Mouse (Mus musculus) limb, embryonic 13.5 days (tissue): ENCODE data around the gene Il17c. TPM values are rescaled to one million over a fixed set of nuclear protein-coding genes. Genes with fewer than 3 reads are reported as not detected.

Source experiments
- ATAC-seq: fragments of 200-750 bp; cut with Nextera tagmentation; 2 replicates; pipeline ENCODE4 v1.8.0; 2017; ENCODE audit warnings: low read depth, moderate number of reproducible peaks, moderate TSS enrichment; ENCODE audit not compliant: low FRiP score
- H3K27ac ChIP-seq: fragments of 300-500 bp; sonication (generic); 2 replicates; pipeline ENCODE4 v1.5.1; 2015; ENCODE audit warnings: inconsistent platforms, mild to moderate bottlenecking, moderate library complexity
- H3K27me3 ChIP-seq: fragments of 300-500 bp; sonication (generic); 2 replicates; pipeline ENCODE4 v1.6.1; 2015; ENCODE audit warnings: mild to moderate bottlenecking, inconsistent platforms
- H3K36me3 ChIP-seq: fragments of 300-500 bp; sonication (generic); 2 replicates; pipeline ENCODE4 v1.6.1; 2015; ENCODE audit warnings: inconsistent platforms, mild to moderate bottlenecking, moderate library complexity
- H3K4me1 ChIP-seq: fragments of 300-500 bp; sonication (generic); 2 replicates; pipeline ENCODE4 v1.6.1; 2015; ENCODE audit warnings: inconsistent platforms
- H3K4me2 ChIP-seq: fragments of 300-500 bp; sonication (generic); replicated peaks from 2 replicates; pipeline ENCODE4 v1.6.1; 2015; ENCODE audit warnings: inconsistent platforms, mild to moderate bottlenecking, moderate library complexity
- H3K4me3 ChIP-seq: fragments of 300-500 bp; sonication (generic); 2 replicates; pipeline ENCODE4 v1.5.1; 2015; ENCODE audit warnings: moderate library complexity, mild to moderate bottlenecking, inconsistent platforms
- H3K9ac ChIP-seq: fragments of 300-500 bp; sonication (generic); 2 replicates; pipeline ENCODE4 v1.6.1; 2015; ENCODE audit warnings: mild to moderate bottlenecking, inconsistent platforms
- H3K9me3 ChIP-seq: fragments of 300-500 bp; sonication (generic); 2 replicates; pipeline ENCODE4 v1.6.1; 2016; ENCODE audit warnings: inconsistent platforms
- WGBS: fragments of 180-500 bp; shearing (Covaris S2); methylation state at CpG from one replicate; pipeline ENCODE4 v1.1.7; 2015; 5-methylcytosine and 5-hydroxymethylcytosine counted together
- polyA plus RNA-seq: library from polyadenylated mRNA; unstranded; fragments of >200 nt; fragmentation: Nextera tagmentation; extraction: Ambion mirVana; gene quantifications from 2 replicates; pipeline ENCODE4 v1.2.1, GENCODE M21; 2015

The Il17c gene
- polyA plus RNA-seq: not detected in 2 replicates

GRCm38 (mm10) chr8:122421376-122422070, at the start of gene Il17c:
Gene Il17c (plus strand): TSS chr8:122422020.
- no peaks in the 10 kb centered on the region for H3K4me1 ChIP-seq
- no peak within 1 kb of the TSS for H3K4me3 ChIP-seq
- no peak within 1 kb of the TSS for H3K9ac ChIP-seq
- no peak within 1 kb of the TSS for H3K4me2 ChIP-seq
- H3K27me3 ChIP-seq: no peaks in the 10 kb centered on the region
- no peak within 1 kb of the TSS for H3K27ac ChIP-seq
- peaks cover 49% of the 10 kb centered on the region for H3K36me3 ChIP-seq
- no peak for ATAC-seq
- 80% methylated on average over 14 of the region's 14 CpGs for WGBS
- no peaks in the 10 kb centered on the region for H3K9me3 ChIP-seq

- no peak overlapping the region for H3K27ac ChIP-seq
- ATAC-seq: no peak
- peak overlapping the region; percentile 68 for H3K4me2 ChIP-seq
- H3K9ac ChIP-seq: no peak overlapping the region
- H3K9me3 ChIP-seq: no peaks in the 10 kb centered on the region
- H3K36me3 ChIP-seq: peaks cover 15% of the 10 kb centered on the region
- H3K4me1 ChIP-seq: peaks cover 25% of the 10 kb centered on the region
- H3K4me3 ChIP-seq: no peak overlapping the region; the same call in 1 of the 2 replicates
- 93% methylated on average over 7 of the region's 7 CpGs for WGBS
- H3K27me3 ChIP-seq: no peaks in the 10 kb centered on the region
Measured at GRCm38 (mm10) chr8:122375320-122375719, 46.5 kb upstream of the Il17c start.

- no peaks in the 10 kb centered on the region for H3K9me3 ChIP-seq
- H3K4me2 ChIP-seq: peak overlapping the region; percentile 68
- no peak for ATAC-seq
- WGBS: 23% methylated on average over 13 of the region's 13 CpGs
- H3K27me3 ChIP-seq: no peaks in the 10 kb centered on the region
- peak overlapping the region; percentile 93 for H3K4me3 ChIP-seq
- H3K9ac ChIP-seq: peak overlapping the region; percentile 59
- peaks cover 25% of the 10 kb centered on the region for H3K4me1 ChIP-seq
- no peak overlapping the region for H3K27ac ChIP-seq
- peaks cover 19% of the 10 kb centered on the region for H3K36me3 ChIP-seq
Measured at GRCm38 (mm10) chr8:122375751-122376364, 46.0 kb upstream of the Il17c start.

GRCm38 (mm10) chr8:122376365-122377231, 45.2 kb upstream of the Il17c start, which contains the start of gene Zc3h18:
Gene Zc3h18 (plus strand): TSS chr8:122376609.
- H3K4me2 ChIP-seq: peak within 1 kb of the TSS; percentile 90
- peaks cover 25% of the 10 kb centered on the region for H3K4me1 ChIP-seq
- WGBS: under 1% methylated on average over 93 of the region's 107 CpGs
- no peaks in the 10 kb centered on the region for H3K27me3 ChIP-seq
- H3K4me3 ChIP-seq: peak within 1 kb of the TSS; percentile 93
- no peaks in the 10 kb centered on the region for H3K9me3 ChIP-seq
- H3K36me3 ChIP-seq: peaks cover 25% of the 10 kb centered on the region
- ATAC-seq: peak; percentile 95
- peak within 1 kb of the TSS; percentile 90 for H3K9ac ChIP-seq
- peak within 1 kb of the TSS; percentile 94 for H3K27ac ChIP-seq

- peaks cover 81% of the 10 kb centered on the region for H3K36me3 ChIP-seq
- H3K4me1 ChIP-seq: peaks cover 6% of the 10 kb centered on the region
- no peaks in the 10 kb centered on the region for H3K27me3 ChIP-seq
- 90% methylated on average over 4 of the region's 4 CpGs for WGBS
- no peak overlapping the region for H3K4me2 ChIP-seq
- no peaks in the 10 kb centered on the region for H3K9me3 ChIP-seq
- no peak overlapping the region for H3K27ac ChIP-seq
- H3K4me3 ChIP-seq: no peak overlapping the region
- no peak overlapping the region for H3K9ac ChIP-seq
- no peak for ATAC-seq
Measured at GRCm38 (mm10) chr8:122383039-122383438, 38.8 kb upstream of the Il17c start.

- 85% methylated on average over 3 of the region's 3 CpGs for WGBS
- no peaks in the 10 kb centered on the region for H3K9me3 ChIP-seq
- no peaks in the 10 kb centered on the region for H3K4me1 ChIP-seq
- H3K36me3 ChIP-seq: peaks cover 92% of the 10 kb centered on the region
- H3K9ac ChIP-seq: no peak overlapping the region
- no peak overlapping the region for H3K4me3 ChIP-seq
- H3K4me2 ChIP-seq: no peak overlapping the region
- H3K27ac ChIP-seq: no peak overlapping the region
- no peaks in the 10 kb centered on the region for H3K27me3 ChIP-seq
- no peak for ATAC-seq
Measured at GRCm38 (mm10) chr8:122389357-122389756, 32.5 kb upstream of the Il17c start.

GRCm38 (mm10) chr8:122390758-122391157, 31.1 kb upstream of the Il17c start:
- H3K4me1 ChIP-seq: no peaks in the 10 kb centered on the region
- H3K27ac ChIP-seq: no peak overlapping the region
- H3K9ac ChIP-seq: no peak overlapping the region
- H3K4me2 ChIP-seq: no peak overlapping the region
- H3K9me3 ChIP-seq: no peaks in the 10 kb centered on the region
- 84% methylated on average over 3 of the region's 3 CpGs for WGBS
- ATAC-seq: no peak
- peaks cover 88% of the 10 kb centered on the region for H3K36me3 ChIP-seq
- H3K4me3 ChIP-seq: no peak overlapping the region
- H3K27me3 ChIP-seq: no peaks in the 10 kb centered on the region

- no peak for ATAC-seq
- Histone ChIP-seq H3K4me3 (no peak overlapping the region), H3K27me3 (no peaks in the 10 kb centered on the region), H3K4me1 (no peaks in the 10 kb centered on the region), H3K9me3 (no peaks in the 10 kb centered on the region), H3K9ac (no peak overlapping the region), H3K4me2 (no peak overlapping the region), H3K36me3 (peaks cover 78% of the 10 kb centered on the region), H3K27ac (no peak overlapping the region)
Measured at GRCm38 (mm10) chr8:122393717-122394116, 28.1 kb upstream of the Il17c start.

GRCm38 (mm10) chr8:122395291-122395690, 26.5 kb upstream of the Il17c start:
- WGBS: 86% methylated on average over 6 of the region's 6 CpGs
- H3K27me3 ChIP-seq: no peaks in the 10 kb centered on the region
- no peak overlapping the region for H3K4me3 ChIP-seq
- no peak overlapping the region for H3K9ac ChIP-seq
- H3K9me3 ChIP-seq: no peaks in the 10 kb centered on the region
- H3K36me3 ChIP-seq: peaks cover 79% of the 10 kb centered on the region
- ATAC-seq: no peak
- H3K4me2 ChIP-seq: no peak overlapping the region
- H3K4me1 ChIP-seq: no peaks in the 10 kb centered on the region
- no peak overlapping the region for H3K27ac ChIP-seq

GRCm38 (mm10) chr8:122398186-122398585, 23.6 kb upstream of the Il17c start:
- H3K4me1 ChIP-seq: no peaks in the 10 kb centered on the region
- no peaks in the 10 kb centered on the region for H3K9me3 ChIP-seq
- no peak overlapping the region for H3K27ac ChIP-seq
- peaks cover 85% of the 10 kb centered on the region for H3K36me3 ChIP-seq
- H3K9ac ChIP-seq: no peak overlapping the region
- H3K4me2 ChIP-seq: no peak overlapping the region
- WGBS: 95% methylated on average over 9 of the region's 9 CpGs
- H3K27me3 ChIP-seq: no peaks in the 10 kb centered on the region
- H3K4me3 ChIP-seq: no peak overlapping the region
- ATAC-seq: no peak

- WGBS: 89% methylated on average over 9 of the region's 9 CpGs
Measured at GRCm38 (mm10) chr8:122405146-122405805, 16.5 kb upstream of the Il17c start.

More at GRCm38 (mm10) chr8:122405146-122405805, 16.5 kb upstream of the Il17c start:
- no peaks in the 10 kb centered on the region for H3K4me1 ChIP-seq
- H3K27me3 ChIP-seq: no peaks in the 10 kb centered on the region
- no peak overlapping the region for H3K4me3 ChIP-seq
- no peak for ATAC-seq
- H3K27ac ChIP-seq: no peak overlapping the region
- H3K4me2 ChIP-seq: no peak overlapping the region
- no peaks in the 10 kb centered on the region for H3K9me3 ChIP-seq
- H3K9ac ChIP-seq: no peak overlapping the region
- H3K36me3 ChIP-seq: peaks cover 98% of the 10 kb centered on the region
